Mouse (Mus musculus) forebrain, postnatal 0 days (tissue): Measurements from ENCODE around the gene Gm9376. TPM values are rescaled to one million over a fixed set of nuclear protein-coding genes. Genes with fewer than 3 reads are reported as not detected.

Experiments used
- ATAC-seq: fragments of 200-750 bp; cut with Nextera tagmentation; 2 replicates; pipeline ENCODE4 v1.8.0; 2017; ENCODE audit warnings: mild to moderate bottlenecking, moderate library complexity
- DNase-seq: peaks from one replicate; pipeline ENCODE4 v3.0.0-alpha.2; 2015
- H3K27ac ChIP-seq: fragments of 300-500 bp; sonication (generic); 2 replicates; pipeline ENCODE4 v1.5.1; 2014; ENCODE audit warnings: low read depth, mild to moderate bottlenecking, antibody characterized with exemption, low read length, moderate library complexity, mixed read lengths
- H3K27me3 ChIP-seq: fragments of 300-500 bp; sonication (generic); 2 replicates; pipeline ENCODE4 v1.6.1; 2014; ENCODE audit warnings: mild to moderate bottlenecking, low read length, mixed read lengths; ENCODE audit not compliant: insufficient read depth
- H3K36me3 ChIP-seq: fragments of 300-500 bp; sonication (generic); 2 replicates; pipeline ENCODE4 v1.6.1; 2014; ENCODE audit warnings: mild to moderate bottlenecking, moderate library complexity; ENCODE audit not compliant: insufficient read depth
- H3K4me1 ChIP-seq: fragments of 300-500 bp; sonication (generic); 2 replicates; pipeline ENCODE4 v1.6.1; 2014; ENCODE audit warnings: antibody characterized with exemption; ENCODE audit not compliant: insufficient read depth
- H3K4me2 ChIP-seq: fragments of 300-500 bp; sonication (generic); 2 replicates; pipeline ENCODE4 v1.6.1; 2014; ENCODE audit warnings: low read depth, mild to moderate bottlenecking, moderate library complexity
- H3K4me3 ChIP-seq: fragments of 300-500 bp; sonication (generic); 2 replicates; pipeline ENCODE4 v1.5.1; 2014; ENCODE audit warnings: low read depth, low read length, mixed read lengths
- H3K9ac ChIP-seq: fragments of 300-500 bp; sonication (generic); 2 replicates; pipeline ENCODE4 v1.6.1; 2014; ENCODE audit warnings: mild to moderate bottlenecking
- H3K9me3 ChIP-seq: fragments of 300-500 bp; sonication (generic); 2 replicates; pipeline ENCODE4 v1.6.1; 2016; ENCODE audit warnings: low read length
- CTCF ChIP-seq: sonication (generic); IDR thresholded peaks from 2 replicates; pipeline ENCODE4 v1.5.1; 2016; ENCODE audit warnings: antibody characterized with exemption, control low read depth, low read depth
- WGBS: fragments of 180-500 bp; shearing (Covaris S2); extraction: QIAGEN DNeasy Blood & Tissue Kit; methylation state at CpG from one replicate; pipeline ENCODE4 v1.1.7; 2014; 5-methylcytosine and 5-hydroxymethylcytosine counted together
- polyA plus RNA-seq: library from polyadenylated mRNA; unstranded; fragments of >200 nt; fragmentation: Nextera tagmentation; extraction: Ambion mirVana; gene quantifications from 2 replicates; pipeline ENCODE4 v1.2.1, GENCODE M21; 2015
- total RNA-seq: library from RNA; depleted of rRNA; stranded (reverse); fragments of >200 nt; gene quantifications from 2 replicates; pipeline ENCODE4 v1.2.3, GENCODE M21; 2014

Gm9376 gene
- total and polyA plus RNA-seq, 2 experiments from 2014 or later: not detected

DNA sequence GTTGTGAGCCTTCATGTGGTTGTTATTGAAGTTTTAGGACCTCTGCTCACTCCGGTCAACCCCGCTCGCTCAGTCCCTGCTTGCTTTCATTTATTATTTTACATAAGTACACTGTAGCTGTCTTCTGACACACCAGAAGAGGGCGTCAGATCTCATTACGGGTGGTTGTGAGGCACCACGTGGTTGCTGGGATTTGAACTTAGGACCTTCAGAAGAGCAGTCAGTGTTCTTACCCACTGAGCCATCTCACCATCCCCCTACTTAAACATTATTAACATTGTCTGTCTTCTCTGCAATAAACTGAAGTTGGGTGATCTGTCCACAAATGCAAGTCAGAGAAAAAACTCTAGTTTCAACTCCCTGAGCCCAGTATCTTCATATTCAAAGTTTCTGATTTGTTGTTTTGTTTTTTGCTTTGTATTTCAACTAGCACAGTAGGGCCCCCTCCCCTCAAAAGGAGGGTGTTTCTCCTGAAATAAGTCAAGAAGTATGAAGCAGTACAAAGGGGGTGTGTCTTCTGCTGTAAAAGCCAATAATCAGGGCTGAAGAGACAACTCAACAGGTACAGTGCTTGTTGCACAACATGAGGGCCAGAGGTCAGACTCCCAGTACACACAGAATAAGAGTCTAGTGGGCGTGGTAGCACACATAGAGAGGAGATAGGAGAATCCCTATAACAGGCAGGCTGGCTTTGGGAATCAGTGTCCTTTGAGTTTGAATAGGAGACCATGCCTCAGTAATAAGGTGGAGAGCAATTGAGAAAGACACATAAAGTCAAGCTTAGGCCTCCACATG is 11.1 kb downstream of the Gm9376 start:
- H3K36me3 ChIP-seq: no peaks in the 10 kb centered on the region
- DNase-seq (no peak), ATAC-seq (no peak)
- no peak overlapping the region for H3K4me2 ChIP-seq
- H3K9ac ChIP-seq: no peak overlapping the region
- WGBS: 85% methylated on average over 7 of the region's 7 CpGs
- H3K4me3 ChIP-seq: no peak overlapping the region
- H3K4me1 ChIP-seq: no peaks in the 10 kb centered on the region
- no peak overlapping the region for H3K27ac ChIP-seq
- no peaks in the 10 kb centered on the region for H3K27me3 ChIP-seq
- no peak for TF ChIP-seq CTCF
- no peaks in the 10 kb centered on the region for H3K9me3 ChIP-seq

- H3K27me3 ChIP-seq: no peaks in the 10 kb centered on the region
- no peaks in the 10 kb centered on the region for H3K9me3 ChIP-seq
- H3K4me3 ChIP-seq: no peak overlapping the region
- DNase-seq (no peak), ATAC-seq (no peak)
- no peaks in the 10 kb centered on the region for H3K4me1 ChIP-seq
- no peak overlapping the region for H3K27ac ChIP-seq
- H3K36me3 ChIP-seq: no peaks in the 10 kb centered on the region
- no peak for TF ChIP-seq CTCF
- H3K4me2 ChIP-seq: no peak overlapping the region
- no peak overlapping the region for H3K9ac ChIP-seq
- 87% methylated on average over 3 of the region's 3 CpGs for WGBS
Observed at GRCm38 (mm10) chr14:118282272-118282671, 15.5 kb downstream of the Gm9376 start.

DNA sequence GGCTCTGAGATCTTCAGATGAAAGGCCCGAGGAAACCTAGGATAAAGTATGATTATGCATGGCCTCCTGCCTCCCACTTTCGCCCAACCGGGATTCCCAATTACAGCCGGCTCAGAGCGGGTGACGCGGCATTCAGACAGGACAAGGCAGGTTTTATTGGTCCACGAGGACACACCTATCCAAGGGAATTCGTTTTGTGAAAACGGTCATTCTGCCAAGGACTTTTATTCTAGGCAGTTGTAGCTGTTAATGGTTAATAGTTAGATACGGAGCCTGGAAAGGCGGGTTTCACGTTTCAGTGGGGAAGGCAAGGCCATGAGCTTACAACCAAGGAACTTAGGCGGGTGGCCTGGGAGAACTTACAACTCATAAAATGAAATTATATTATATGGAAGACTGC is 16.2 kb downstream of the Gm9376 start:
- H3K9ac ChIP-seq: no peak overlapping the region
- no peaks in the 10 kb centered on the region for H3K27me3 ChIP-seq
- TF ChIP-seq CTCF: no peak
- H3K4me2 ChIP-seq: no peak overlapping the region
- DNase-seq: no peak
- no peak overlapping the region for H3K4me3 ChIP-seq
- no peak overlapping the region for H3K27ac ChIP-seq
- WGBS: 73% methylated on average over 14 of the region's 14 CpGs
- H3K36me3 ChIP-seq: no peaks in the 10 kb centered on the region
- ATAC-seq: no peak
- H3K4me1 ChIP-seq: no peaks in the 10 kb centered on the region
- H3K9me3 ChIP-seq: no peaks in the 10 kb centered on the region

GRCm38 (mm10) chr14:118286096-118286495 is 19.3 kb downstream of the Gm9376 start:
- H3K4me2 ChIP-seq: no peak overlapping the region
- no peaks in the 10 kb centered on the region for H3K9me3 ChIP-seq
- no peaks in the 10 kb centered on the region for H3K36me3 ChIP-seq
- H3K27ac ChIP-seq: no peak overlapping the region
- no peaks in the 10 kb centered on the region for H3K27me3 ChIP-seq
- no peak overlapping the region for H3K4me3 ChIP-seq
- TF ChIP-seq CTCF: no peak
- H3K4me1 ChIP-seq: no peaks in the 10 kb centered on the region
- 77% methylated on average over 2 of the region's 2 CpGs for WGBS
- no peak overlapping the region for H3K9ac ChIP-seq
- ATAC-seq (no peak), DNase-seq (no peak)

GRCm38 (mm10) chr14:118289133-118289532 is 22.4 kb downstream of the Gm9376 start:
- no peaks in the 10 kb centered on the region for H3K4me1 ChIP-seq
- H3K36me3 ChIP-seq: no peaks in the 10 kb centered on the region
- TF ChIP-seq CTCF: no peak
- WGBS: 56% methylated on average over 8 of the region's 8 CpGs
- H3K4me2 ChIP-seq: no peak overlapping the region
- H3K9ac ChIP-seq: no peak overlapping the region
- DNase-seq: peak; percentile 47
- 0 out of 2 replicates have a peak overlapping the region, but pooled peaks have one; percentile 4 for H3K27ac ChIP-seq
- no peaks in the 10 kb centered on the region for H3K9me3 ChIP-seq
- H3K4me3 ChIP-seq: no peak overlapping the region
- H3K27me3 ChIP-seq: no peaks in the 10 kb centered on the region
- ATAC-seq: no peak

DNA sequence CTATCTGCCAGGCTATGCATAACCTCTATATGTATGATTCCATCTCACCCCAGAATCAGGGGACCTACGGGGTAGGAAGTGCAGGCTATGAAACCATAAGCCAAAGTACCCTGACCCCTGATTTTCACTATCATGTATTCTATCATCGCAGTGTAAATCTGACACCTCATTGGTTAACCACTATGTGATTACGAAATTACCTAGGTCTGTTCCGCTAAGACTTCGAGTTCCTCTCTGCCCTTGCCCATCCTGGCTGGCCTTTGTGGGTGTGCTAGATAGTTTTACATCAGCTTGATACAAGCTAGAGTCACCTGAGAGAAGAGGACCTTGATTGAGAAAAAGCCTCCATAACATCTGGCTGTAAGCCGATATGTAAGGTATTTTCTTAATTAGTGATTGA is 23.2 kb downstream of the Gm9376 start:
- Histone ChIP-seq H3K4me1 (no peaks in the 10 kb centered on the region), H3K4me2 (no peak overlapping the region), H3K9me3 (no peaks in the 10 kb centered on the region), H3K27me3 (no peaks in the 10 kb centered on the region), H3K4me3 (no peak overlapping the region), H3K9ac (no peak overlapping the region), H3K36me3 (no peaks in the 10 kb centered on the region), H3K27ac (no peak overlapping the region)
- DNase-seq (no peak), ATAC-seq (no peak)
- TF ChIP-seq CTCF: no peak
- WGBS: 96% methylated on average over 6 of the region's 6 CpGs

DNA sequence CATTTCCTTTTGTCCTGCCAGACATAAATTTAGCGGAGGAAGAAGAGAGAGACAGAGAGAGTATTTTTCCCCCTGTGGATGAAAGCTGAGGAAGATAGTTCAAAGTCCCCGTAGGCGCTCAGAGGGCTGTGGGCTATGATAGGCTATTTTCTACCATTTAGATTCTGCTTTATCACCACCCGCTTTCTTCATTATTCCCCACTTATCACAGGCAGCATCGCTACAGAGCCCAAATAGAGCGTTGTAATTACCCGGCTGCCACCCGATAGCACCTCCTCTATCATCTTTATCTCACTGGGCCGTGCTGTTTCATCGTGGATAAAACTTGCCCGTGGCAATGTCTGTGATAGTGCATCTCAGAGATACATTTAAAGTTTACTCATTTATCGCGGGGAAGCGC is 35.8 kb downstream of the Gm9376 start:
- no peak overlapping the region for H3K9ac ChIP-seq
- no peak overlapping the region for H3K4me3 ChIP-seq
- 79% methylated on average over 14 of the region's 14 CpGs for WGBS
- H3K9me3 ChIP-seq: no peaks in the 10 kb centered on the region
- no peak overlapping the region for H3K27ac ChIP-seq
- DNase-seq: no peak
- H3K4me2 ChIP-seq: no peak overlapping the region
- TF ChIP-seq CTCF: no peak
- no peaks in the 10 kb centered on the region for H3K36me3 ChIP-seq
- ATAC-seq: no peak
- H3K27me3 ChIP-seq: no peaks in the 10 kb centered on the region
- H3K4me1 ChIP-seq: no peaks in the 10 kb centered on the region
